Mouse (Mus musculus): ENCODE data around the gene Ppp4r3a. TPM values are rescaled to one million over a fixed set of nuclear protein-coding genes. Genes with fewer than 3 reads are reported as not detected.

Gene Ppp4r3a
- polyA plus RNA-seq, 2 experiments: 18.3 to 18.8 TPM

DNA sequence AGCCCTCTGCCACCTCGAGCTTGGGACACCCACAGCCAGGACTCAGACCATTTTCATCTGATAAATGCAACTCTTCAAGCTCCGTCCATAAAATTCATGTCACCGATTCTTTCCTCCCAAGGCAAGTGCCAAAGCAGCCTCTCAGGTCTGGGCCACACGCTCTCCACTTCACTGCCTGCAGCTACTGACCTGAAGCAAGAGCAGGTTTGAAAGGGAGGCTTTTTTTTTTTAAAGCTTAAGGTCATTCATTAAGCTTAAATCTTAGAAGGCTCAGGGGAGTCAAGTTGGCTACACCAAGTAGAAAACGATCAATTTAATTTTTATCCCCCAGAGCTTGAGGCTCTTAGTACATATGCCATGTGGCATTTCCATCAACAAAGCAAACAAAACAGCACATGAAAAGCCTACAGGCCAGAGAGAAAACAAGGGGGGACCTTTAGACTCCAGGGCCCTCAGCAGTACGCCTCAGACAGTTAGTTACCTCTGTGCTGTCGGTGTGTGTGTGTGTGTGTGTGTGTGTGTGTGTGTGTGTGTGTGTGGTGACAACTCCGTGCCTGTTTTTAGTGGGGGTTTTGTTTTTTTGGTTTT is 70.3 kb downstream of the Ppp4r3a start:
- no peak overlapping the region for H3K4me2 ChIP-seq (ENCODE audit: low read depth)
- 67% methylated on average over 8 of the region's 8 CpGs for WGBS (ENCODE audit: insufficient replicate concordance)

DNA sequence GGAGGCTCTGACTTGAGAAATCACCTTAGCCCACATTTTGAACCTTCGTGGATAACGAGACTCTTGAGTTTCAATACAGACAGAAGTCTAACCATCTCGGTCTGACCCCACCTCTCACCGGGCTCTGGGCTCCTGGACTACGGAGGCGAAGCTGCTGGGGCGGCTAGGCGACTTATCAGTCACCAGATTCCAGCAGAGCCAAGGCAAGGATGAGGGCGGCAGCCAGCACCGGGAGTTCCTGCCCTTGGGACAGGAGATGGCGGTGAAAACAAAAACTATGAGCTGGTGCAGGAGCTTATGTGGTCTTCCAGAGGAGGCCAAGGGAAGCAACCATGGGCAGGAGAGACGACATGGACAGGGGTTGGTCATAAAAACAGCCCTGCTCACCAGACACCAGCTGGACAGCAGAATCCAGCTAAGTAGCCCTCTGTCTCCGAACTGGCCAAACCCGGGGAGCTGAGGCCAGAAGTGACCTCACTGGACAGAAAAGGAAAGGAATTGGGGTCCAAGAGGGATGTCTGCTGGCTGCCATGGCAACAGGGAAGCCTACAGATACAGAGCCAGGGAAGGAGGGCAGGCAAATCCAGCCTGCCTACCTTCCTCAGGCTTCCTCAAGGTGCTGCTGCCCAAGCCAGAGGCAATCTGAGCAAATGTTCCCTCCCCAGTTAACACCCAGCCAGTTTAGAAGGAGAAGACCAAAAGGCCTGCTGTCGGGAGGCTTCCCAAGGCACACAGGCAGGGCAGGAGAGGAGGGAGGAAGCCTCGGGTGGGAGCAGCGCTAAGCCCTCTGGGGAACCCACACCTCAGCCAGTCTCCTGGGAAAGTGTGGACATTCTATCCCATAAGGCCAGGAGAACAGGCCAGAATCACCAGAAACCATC is 71.1 kb downstream of the Ppp4r3a start:
- WGBS (ENCODE audit: insufficient replicate concordance): 38% methylated on average over 17 of the region's 17 CpGs
- no peak overlapping the region for H3K9ac ChIP-seq (replicated peaks)
- no peaks in the 10 kb centered on the region for H3K36me3 ChIP-seq (replicated peaks; ENCODE audit: control insufficient read depth, insufficient read depth, low read depth)
- H3K9me3 ChIP-seq (ENCODE audit: control insufficient read depth, low read length): no peaks in the 10 kb centered on the region
- peaks cover 67 to 84% of the 10 kb centered on the region in 2 experiments for H3K4me1 ChIP-seq (replicated peaks; ENCODE audit: control insufficient read depth in 2 of 2, insufficient read depth in 2 of 2, low read length in 1 of 2)
- H3K4me3 ChIP-seq (ENCODE audit: insufficient read depth in 1 of 2, low read depth in 2 of 2, low read length in 2 of 2): no peak overlapping the region
- peak overlapping the region; percentile 9; the same call in 1 of the 2 replicates for H3K4me2 ChIP-seq (ENCODE audit: low read depth)
- TF ChIP-seq CTCF (IDR thresholded peaks at IDR 0.05; ENCODE audit: low read depth) (no peak), EP300 (IDR thresholded peaks at IDR 0.05; ENCODE audit: low read depth) (no peak)
- H3K27me3 ChIP-seq (ENCODE audit: control insufficient read depth, insufficient read depth, low read length): no peaks in the 10 kb centered on the region
- ATAC-seq (ENCODE audit: insufficient read depth) (no peak), DNase-seq (ENCODE audit: low read depth in 3 of 3, low spot score in 3 of 3) (no peak)
- H3K27ac ChIP-seq: no peak overlapping the region

More for the DNA sequence above, 70.3 kb downstream of the Ppp4r3a start:
- H3K27ac ChIP-seq: no peak overlapping the region
- H3K4me1 ChIP-seq (replicated peaks; ENCODE audit: control insufficient read depth in 2 of 2, insufficient read depth in 2 of 2, low read length in 1 of 2): peaks cover 63 to 84% of the 10 kb centered on the region in 2 experiments
- no peaks in the 10 kb centered on the region for H3K36me3 ChIP-seq (replicated peaks; ENCODE audit: control insufficient read depth, insufficient read depth, low read depth)
- ATAC-seq (ENCODE audit: insufficient read depth) (no peak), DNase-seq (ENCODE audit: low read depth in 3 of 3, low spot score in 3 of 3) (no peak)
- H3K9me3 ChIP-seq (ENCODE audit: control insufficient read depth, low read length): no peaks in the 10 kb centered on the region
- H3K27me3 ChIP-seq (ENCODE audit: control insufficient read depth, insufficient read depth, low read length): no peaks in the 10 kb centered on the region
- TF ChIP-seq CTCF (IDR thresholded peaks at IDR 0.05; ENCODE audit: low read depth) (no peak), EP300 (IDR thresholded peaks at IDR 0.05; ENCODE audit: low read depth) (no peak)
- no peak overlapping the region for H3K4me3 ChIP-seq (ENCODE audit: insufficient read depth in 1 of 2, low read depth in 2 of 2, low read length in 2 of 2)
- H3K9ac ChIP-seq (replicated peaks): no peak overlapping the region

DNA sequence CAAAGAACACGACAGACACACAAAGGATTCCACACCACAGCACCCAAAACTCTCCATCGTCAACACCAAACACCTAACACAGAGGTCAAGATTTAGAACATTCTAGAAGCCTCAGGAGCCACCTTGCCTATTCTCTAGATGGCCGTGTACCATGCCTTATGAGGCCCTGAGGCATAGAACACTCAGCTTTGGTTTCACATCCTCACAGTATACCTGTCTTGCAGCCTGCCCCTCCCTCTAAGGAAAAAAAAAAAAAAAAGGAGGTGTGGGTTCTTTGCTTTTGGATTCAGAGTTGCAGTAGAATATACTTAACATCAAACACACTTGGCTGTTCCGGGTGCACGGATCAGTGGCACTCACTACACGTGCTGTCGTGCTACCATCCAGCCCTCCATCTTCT is 72.5 kb downstream of the Ppp4r3a start:
- no peaks in the 10 kb centered on the region for H3K9me3 ChIP-seq (ENCODE audit: control insufficient read depth, low read length)
- H3K4me1 ChIP-seq (replicated peaks; ENCODE audit: control insufficient read depth in 2 of 2, insufficient read depth in 2 of 2, low read length in 1 of 2): peaks cover 64 to 80% of the 10 kb centered on the region in 2 experiments
- H3K27ac ChIP-seq: no peak overlapping the region; the same call in 1 of the 2 replicates
- H3K9ac ChIP-seq (replicated peaks): no peak overlapping the region
- H3K4me2 ChIP-seq (ENCODE audit: low read depth): no peak overlapping the region
- WGBS (ENCODE audit: insufficient replicate concordance): 75% methylated on average over 7 of the region's 7 CpGs
- no peak for ATAC-seq (ENCODE audit: insufficient read depth)
- no peak overlapping the region for H3K4me3 ChIP-seq (ENCODE audit: insufficient read depth in 1 of 2, low read depth in 2 of 2, low read length in 2 of 2)
- no peaks in the 10 kb centered on the region for H3K36me3 ChIP-seq (replicated peaks; ENCODE audit: control insufficient read depth, insufficient read depth, low read depth)
- no peak for DNase-seq (ENCODE audit: low read depth in 3 of 3, low spot score in 3 of 3)
- H3K27me3 ChIP-seq (ENCODE audit: control insufficient read depth, insufficient read depth, low read length): no peaks in the 10 kb centered on the region
- no peak for TF ChIP-seq EP300 (IDR thresholded peaks at IDR 0.05; ENCODE audit: low read depth)
- no peak for TF ChIP-seq CTCF (IDR thresholded peaks at IDR 0.05; ENCODE audit: low read depth)

DNA sequence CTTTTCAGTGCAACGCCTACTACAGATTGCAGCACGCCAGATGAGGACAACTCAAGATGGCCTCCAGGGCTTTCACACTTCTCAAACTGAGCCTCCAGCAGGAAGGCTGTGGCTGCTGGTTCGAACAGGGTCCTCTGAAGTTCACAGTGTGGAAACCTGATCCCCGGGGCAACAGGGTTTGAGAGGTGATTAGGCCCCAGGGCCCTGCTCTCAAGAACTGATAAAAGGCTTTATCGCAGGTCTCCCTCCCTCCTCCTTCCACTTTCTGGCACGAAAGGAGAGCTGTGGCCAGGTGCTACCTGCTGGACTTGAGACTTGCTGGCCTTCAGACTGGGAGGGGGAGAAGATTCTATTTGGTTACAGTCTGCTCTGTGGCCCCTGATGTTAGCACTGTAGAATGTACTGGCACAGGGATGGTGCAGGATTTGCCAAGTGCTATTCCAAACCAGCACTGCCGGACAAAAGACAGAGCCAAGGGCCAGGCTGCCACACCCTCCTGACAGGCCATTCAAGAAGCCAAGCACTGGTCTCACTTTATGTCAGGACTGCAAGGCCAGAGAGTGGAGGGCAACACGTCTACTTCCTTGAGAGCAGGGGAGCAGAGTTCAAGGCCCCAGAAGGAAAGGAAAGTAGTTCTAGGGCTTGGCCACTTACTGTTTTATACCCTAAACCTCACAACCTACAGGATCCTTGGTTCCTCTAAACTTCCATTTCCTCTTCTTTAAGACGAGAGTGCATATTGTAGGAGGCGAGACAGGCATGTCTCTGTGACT is 73.2 kb downstream of the Ppp4r3a start:
- WGBS (ENCODE audit: insufficient replicate concordance): 32% methylated on average over 10 of the region's 10 CpGs
- no peaks in the 10 kb centered on the region for H3K9me3 ChIP-seq (ENCODE audit: control insufficient read depth, low read length)
- H3K4me2 ChIP-seq (ENCODE audit: low read depth): peak overlapping the region; percentile 18
- peak; percentile 62 for ATAC-seq (ENCODE audit: insufficient read depth)
- peaks cover 57 to 74% of the 10 kb centered on the region in 2 experiments for H3K4me1 ChIP-seq (replicated peaks; ENCODE audit: control insufficient read depth in 2 of 2, insufficient read depth in 2 of 2, low read length in 1 of 2)
- H3K4me3 ChIP-seq (ENCODE audit: insufficient read depth in 1 of 2, low read depth in 2 of 2, low read length in 2 of 2): no peak overlapping the region
- H3K27ac ChIP-seq: peak overlapping the region; percentile 2
- H3K27me3 ChIP-seq (ENCODE audit: control insufficient read depth, insufficient read depth, low read length): no peaks in the 10 kb centered on the region
- H3K9ac ChIP-seq (replicated peaks): peak overlapping the region; percentile 47
- DNase-seq (ENCODE audit: low read depth in 3 of 3, low spot score in 3 of 3): no peak
- TF ChIP-seq CTCF (IDR thresholded peaks at IDR 0.05; ENCODE audit: low read depth): no peak
- TF ChIP-seq EP300 (IDR thresholded peaks at IDR 0.05; ENCODE audit: low read depth): 0 out of 2 replicates have a peak, but pooled peaks have one; percentile 22
- no peaks in the 10 kb centered on the region for H3K36me3 ChIP-seq (replicated peaks; ENCODE audit: control insufficient read depth, insufficient read depth, low read depth)
